Mouse (Mus musculus) liver, embryonic 14.5 days (tissue): ENCODE results near the gene Ldb1.

Experiments used
- CTCF ChIP-seq: IDR thresholded peaks from 2 replicates; pipeline ENCODE4 v1.5.1; 2016; ENCODE audit warnings: antibody characterized with exemption, low read depth, control low read depth
- EP300 ChIP-seq: IDR thresholded peaks from 2 replicates; pipeline ENCODE4 v1.6.1; 2016; ENCODE audit warnings: antibody characterized with exemption, low read depth

DNA sequence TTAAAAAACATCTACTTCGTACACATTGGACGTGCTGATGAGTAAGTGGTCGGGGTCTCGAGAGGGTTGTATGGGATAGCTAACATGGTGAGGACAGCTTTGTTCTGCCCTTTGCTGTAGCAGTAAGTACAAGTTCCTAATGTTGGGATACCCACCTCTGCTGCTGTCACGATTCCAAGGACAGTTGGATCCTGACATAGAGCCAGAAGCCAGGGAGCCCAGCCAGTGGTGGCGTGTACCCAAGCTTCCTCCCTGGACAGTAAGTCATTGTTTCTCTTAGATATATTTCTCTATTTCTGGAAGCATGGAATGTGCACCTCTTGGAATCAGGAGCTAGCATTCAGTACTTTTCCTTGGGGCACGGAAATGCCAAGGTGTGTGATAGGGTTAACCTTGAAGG, 42.9 kb upstream of the Ldb1 start:
- TF ChIP-seq EP300 = no peak
- TF ChIP-seq CTCF = no peak
